Mouse (Mus musculus) heart, embryonic 14.5 days (tissue): Measurements from ENCODE around the gene Galntl6. TPM values are rescaled to one million over a fixed set of nuclear protein-coding genes. Genes with fewer than 3 reads are reported as not detected.

Experiments
- ATAC-seq: fragments of 200-750 bp; cut with Nextera tagmentation; 2 replicates; pipeline ENCODE4 v1.8.0; 2017; ENCODE audit warnings: low read depth, moderate TSS enrichment; ENCODE audit not compliant: insufficient number of reproducible peaks, insufficient read depth, low FRiP score
- H3K27ac ChIP-seq, 2 experiments: fragments of 200-500 bp in 1 of 2; fragments of 300-500 bp in 1 of 2; sonication (generic) in 1 of 2; replicated peaks in 1 of 2; 2 replicates each; pipeline ENCODE4 v1.5.1; 2012 to 2014; ENCODE audit warnings: low read depth in 2 of 2, low read length in 2 of 2, control low read depth in 1 of 2, mild to moderate bottlenecking in 1 of 2, mixed read lengths in 1 of 2; ENCODE audit not compliant: control insufficient read depth in 1 of 2, insufficient read depth in 1 of 2
- H3K27me3 ChIP-seq: fragments of 300-500 bp; sonication (generic); 2 replicates; pipeline ENCODE4 v1.6.1; 2014; ENCODE audit warnings: mild to moderate bottlenecking, low read length, control low read depth; ENCODE audit not compliant: control insufficient read depth, insufficient read depth
- H3K36me3 ChIP-seq: fragments of 300-500 bp; sonication (generic); 2 replicates; pipeline ENCODE4 v1.6.1; 2014; ENCODE audit warnings: mild to moderate bottlenecking, control low read depth, low read length, mixed read lengths; ENCODE audit not compliant: control insufficient read depth, insufficient read depth
- H3K4me1 ChIP-seq, 2 experiments: fragments of 200-500 bp in 1 of 2; fragments of 300-500 bp in 1 of 2; sonication (generic) in 1 of 2; 2 replicates each; pipeline ENCODE4 v1.6.1; 2012 to 2014; ENCODE audit warnings: low read length in 2 of 2, control low read depth in 1 of 2, mixed read lengths in 1 of 2; ENCODE audit not compliant: control insufficient read depth in 2 of 2, insufficient read depth in 2 of 2
- H3K4me2 ChIP-seq: fragments of 300-500 bp; sonication (generic); 2 replicates; pipeline ENCODE4 v1.6.1; 2014; ENCODE audit warnings: mild to moderate bottlenecking, low read length
- H3K4me3 ChIP-seq, 2 experiments: fragments of 200-500 bp in 1 of 2; fragments of 300-500 bp in 1 of 2; sonication (generic) in 1 of 2; 2 replicates each; pipeline ENCODE4 v1.5.1; 2012 to 2014; ENCODE audit warnings: low read length in 2 of 2, mild to moderate bottlenecking in 2 of 2, control low read depth in 1 of 2, low read depth in 1 of 2, moderate library complexity in 1 of 2; ENCODE audit not compliant: control insufficient read depth in 1 of 2, insufficient read depth in 1 of 2
- H3K9ac ChIP-seq: fragments of 300-500 bp; sonication (generic); 2 replicates; pipeline ENCODE4 v1.6.1; 2014; ENCODE audit warnings: mild to moderate bottlenecking, low read length
- H3K9me3 ChIP-seq: fragments of 300-500 bp; sonication (generic); 2 replicates; pipeline ENCODE4 v1.6.1; 2016; ENCODE audit warnings: low read length, control low read depth; ENCODE audit not compliant: control insufficient read depth
- WGBS: fragments of 180-500 bp; shearing (Covaris S2); extraction: QIAGEN DNeasy Blood & Tissue Kit; methylation state at CpG from one replicate; pipeline ENCODE4 v1.1.7; 2014; 5-methylcytosine and 5-hydroxymethylcytosine counted together
- polyA plus RNA-seq: library from polyadenylated mRNA; unstranded; fragments of >200 nt; fragmentation: Nextera tagmentation; extraction: Ambion mirVana; gene quantifications from 2 replicates; pipeline ENCODE4 v1.2.1, GENCODE M21; 2014

Galntl6 gene
- polyA plus RNA-seq, 1 experiment from 2014 or later = 0.07 TPM

DNA sequence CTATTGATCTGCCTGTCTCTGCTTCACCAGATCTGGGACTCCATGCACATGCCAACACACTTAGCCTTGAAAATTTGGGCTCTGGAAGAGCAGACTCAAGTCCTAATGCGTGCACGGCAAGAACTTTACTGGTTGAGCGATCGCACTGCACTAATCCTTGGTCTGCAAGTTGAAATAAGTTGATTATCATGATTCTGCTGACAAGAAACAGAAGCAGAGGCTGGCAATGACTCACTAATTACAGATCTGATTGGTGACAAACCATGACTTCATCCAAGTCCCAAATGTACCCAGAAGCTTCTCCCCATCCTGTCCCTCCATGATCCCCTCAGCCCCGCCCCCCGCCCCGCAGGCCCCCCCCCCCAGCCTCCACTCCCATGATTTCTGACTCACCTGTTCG, 1108.6 kb downstream of the Galntl6 start:
- Histone ChIP-seq H3K4me2 (no peak overlapping the region), H3K4me3 (no peak overlapping the region), H3K27ac (no peak overlapping the region), H3K9ac (no peak overlapping the region), H3K27me3 (no peaks in the 10 kb centered on the region), H3K36me3 (no peaks in the 10 kb centered on the region), H3K9me3 (no peaks in the 10 kb centered on the region), H3K4me1 (peaks cover 0 to 2% of the 10 kb centered on the region in 2 experiments; a peak in 2 of 4 replicates)
- no peak for ATAC-seq
- 82% methylated on average over 8 of the region's 8 CpGs for WGBS

DNA sequence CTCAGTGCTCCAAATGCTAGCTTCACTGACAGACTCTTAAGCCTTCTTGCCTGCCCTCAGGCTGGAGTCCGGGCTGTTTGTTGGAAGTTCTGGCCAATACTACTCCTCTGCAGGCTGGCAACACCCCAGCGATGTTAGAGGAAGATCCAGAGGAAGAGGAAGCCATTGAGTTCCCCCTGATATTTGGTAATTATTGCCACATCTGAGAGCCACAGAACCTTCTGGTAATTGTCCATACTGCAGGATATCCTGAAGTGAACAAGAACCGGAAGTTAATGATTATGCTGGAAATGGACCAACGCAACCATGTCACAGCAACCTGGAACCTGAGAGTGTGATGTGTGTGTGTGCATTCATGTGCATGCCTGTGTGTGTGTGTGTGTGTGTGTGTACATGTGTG, 1111.2 kb downstream of the Galntl6 start:
- H3K27ac ChIP-seq = no peak overlapping the region
- no peak overlapping the region for H3K4me3 ChIP-seq
- H3K4me2 ChIP-seq = no peak overlapping the region
- ATAC-seq = no peak
- no peaks in the 10 kb centered on the region for H3K9me3 ChIP-seq
- H3K27me3 ChIP-seq = no peaks in the 10 kb centered on the region
- WGBS = 57% methylated on average over 4 of the region's 4 CpGs
- no peak overlapping the region for H3K9ac ChIP-seq
- H3K36me3 ChIP-seq = no peaks in the 10 kb centered on the region
- peaks cover 0 to 2% of the 10 kb centered on the region in 2 experiments; a peak in 2 of 4 replicates for H3K4me1 ChIP-seq

DNA sequence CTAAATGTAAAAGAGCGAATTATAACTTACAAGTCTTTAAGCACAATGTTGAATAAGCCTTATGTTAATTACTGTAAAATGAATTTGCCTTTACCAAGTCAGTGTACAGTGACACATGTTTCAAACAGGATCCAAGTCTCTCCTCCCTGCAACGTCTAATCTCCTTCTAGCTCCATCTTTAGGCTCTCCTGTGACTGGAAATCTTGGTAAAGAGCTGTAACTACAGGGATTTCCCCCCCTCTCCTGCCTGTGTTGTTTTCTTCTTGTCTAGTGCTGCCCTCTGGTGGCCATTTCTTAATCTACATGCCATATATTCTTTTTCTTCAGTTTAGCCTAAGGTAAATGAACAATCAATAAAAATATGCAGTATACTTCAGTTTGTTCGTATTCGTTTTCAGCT, 1112.1 kb downstream of the Galntl6 start:
- Histone ChIP-seq H3K4me1 (peaks cover 0 to 2% of the 10 kb centered on the region in 2 experiments; a peak in 2 of 4 replicates), H3K4me2 (peak overlapping the region; percentile 61), H3K27me3 (no peaks in the 10 kb centered on the region), H3K4me3 (peak overlapping the region; percentile 32 to 42; a peak in 3 of 4 replicates), H3K9ac (peak overlapping the region; percentile 60; the same call in 1 of the 2 replicates), H3K9me3 (no peaks in the 10 kb centered on the region), H3K27ac (peak overlapping the region; percentile 71 to 79), H3K36me3 (no peaks in the 10 kb centered on the region)
- ATAC-seq = peak; percentile 86
- WGBS = 18% methylated on average over 4 of the region's 4 CpGs

DNA sequence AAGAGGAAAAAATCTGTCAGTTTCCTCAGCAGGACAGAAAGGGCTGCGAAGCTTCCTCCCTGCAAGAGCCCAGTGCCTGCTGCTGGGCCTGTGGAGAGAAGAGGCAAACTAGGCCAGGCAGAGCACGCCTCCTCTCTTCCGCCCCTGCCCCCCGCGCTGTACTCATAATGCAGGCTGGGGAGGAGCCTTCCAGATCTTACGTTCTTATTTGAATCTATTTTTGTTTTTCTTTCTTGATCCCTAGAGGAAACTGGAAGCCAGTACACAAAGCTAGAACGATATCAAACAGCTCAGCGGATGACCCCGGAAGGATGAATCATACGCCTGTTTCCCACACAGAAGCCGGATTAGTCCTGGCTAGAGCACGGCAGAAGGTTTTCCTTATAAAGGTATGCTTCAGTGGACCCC, 1112.6 kb downstream of the Galntl6 start:
- peaks cover 0 to 2% of the 10 kb centered on the region in 2 experiments; a peak in 2 of 4 replicates for H3K4me1 ChIP-seq
- H3K4me3 ChIP-seq = peak overlapping the region; percentile 32 to 42
- peak overlapping the region; percentile 61 for H3K4me2 ChIP-seq
- ATAC-seq = peak; percentile 86
- WGBS = 1% methylated on average over 12 of the region's 12 CpGs
- peak overlapping the region; percentile 60 for H3K9ac ChIP-seq
- no peaks in the 10 kb centered on the region for H3K36me3 ChIP-seq
- H3K27me3 ChIP-seq = no peaks in the 10 kb centered on the region
- H3K9me3 ChIP-seq = no peaks in the 10 kb centered on the region
- peak overlapping the region; percentile 71 to 79 for H3K27ac ChIP-seq

DNA sequence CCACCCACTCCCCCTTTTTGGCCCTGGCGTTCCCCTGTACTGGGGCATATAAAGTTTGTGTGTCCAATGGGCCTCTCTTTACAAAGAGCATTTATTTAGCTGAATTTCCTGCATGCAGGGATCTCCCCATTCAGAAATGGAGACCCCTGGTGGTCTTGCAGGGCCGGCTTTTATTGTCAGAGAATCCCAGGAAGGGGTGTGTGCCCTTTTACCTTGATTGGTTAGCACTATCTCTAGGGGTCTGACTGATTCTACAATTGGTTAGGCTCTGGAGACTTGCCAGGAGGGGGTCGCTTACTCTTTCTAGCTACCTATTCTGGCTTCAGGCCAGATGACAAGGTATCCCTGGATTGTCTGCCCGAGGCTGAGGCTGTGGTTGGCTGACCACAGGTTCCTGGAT, 1119.0 kb downstream of the Galntl6 start:
- Histone ChIP-seq H3K4me3 (no peak overlapping the region), H3K27ac (no peak overlapping the region), H3K27me3 (no peaks in the 10 kb centered on the region), H3K4me2 (no peak overlapping the region), H3K36me3 (no peaks in the 10 kb centered on the region), H3K4me1 (peaks cover 0 to 9% of the 10 kb centered on the region in 2 experiments; a peak in 1 of 4 replicates), H3K9ac (no peak overlapping the region), H3K9me3 (no peaks in the 10 kb centered on the region)
- no peak for ATAC-seq
- 41% methylated on average over 4 of the region's 4 CpGs for WGBS

DNA sequence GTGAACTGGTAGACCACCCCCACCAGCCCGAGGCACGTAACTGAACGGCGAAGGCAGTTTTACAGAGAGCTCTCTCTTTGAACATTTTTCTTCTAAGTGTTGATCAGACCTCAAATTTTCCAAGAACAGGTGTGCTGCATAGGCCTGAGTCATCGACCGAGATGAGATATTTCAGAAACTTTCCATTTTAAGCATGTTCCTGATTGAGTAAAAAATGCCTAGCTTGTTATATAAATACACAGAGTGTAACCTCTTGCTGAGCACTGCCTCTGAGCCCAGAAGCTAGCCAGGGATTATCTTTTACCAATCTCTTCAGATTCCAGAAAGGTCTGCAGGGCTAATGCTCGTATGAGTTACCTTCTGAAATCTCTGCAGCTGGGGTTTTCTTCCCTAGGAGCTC, 1120.2 kb downstream of the Galntl6 start:
- ATAC-seq = no peak
- H3K36me3 ChIP-seq = no peaks in the 10 kb centered on the region
- no peaks in the 10 kb centered on the region for H3K27me3 ChIP-seq
- H3K4me2 ChIP-seq = no peak overlapping the region
- WGBS = 73% methylated on average over 7 of the region's 7 CpGs
- no peak overlapping the region for H3K4me3 ChIP-seq
- no peaks in the 10 kb centered on the region for H3K9me3 ChIP-seq
- no peak overlapping the region for H3K27ac ChIP-seq
- peaks cover 0 to 9% of the 10 kb centered on the region in 2 experiments; a peak in 1 of 4 replicates for H3K4me1 ChIP-seq
- H3K9ac ChIP-seq = no peak overlapping the region

DNA sequence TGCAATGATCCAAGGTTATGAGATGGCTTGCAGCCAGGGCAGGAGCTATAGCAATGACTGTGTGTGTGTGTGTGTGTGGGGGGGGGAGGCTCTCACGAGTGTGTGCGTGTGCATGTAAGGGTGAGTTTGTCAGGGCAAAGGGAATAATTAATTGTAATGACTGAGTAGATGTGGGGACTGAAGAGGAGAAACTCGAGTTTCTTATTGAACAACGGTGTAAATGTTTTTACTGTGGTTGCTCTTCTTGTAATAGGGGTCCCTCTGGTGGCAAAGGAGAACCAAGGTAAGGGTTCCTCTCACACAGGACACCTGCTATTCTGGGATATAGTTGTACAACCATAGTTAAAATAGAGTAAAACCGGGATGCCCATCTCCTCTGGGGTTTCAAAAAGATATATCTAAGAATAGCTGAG, 1121.1 kb downstream of the Galntl6 start:
- Histone ChIP-seq H3K4me1 (peaks cover 0 to 9% of the 10 kb centered on the region in 2 experiments; a peak in 1 of 4 replicates), H3K4me2 (0 out of 2 replicates have a peak overlapping the region, but pooled peaks have one; percentile 27), H3K9ac (no peak overlapping the region), H3K27me3 (no peaks in the 10 kb centered on the region), H3K27ac (no peak overlapping the region), H3K9me3 (no peaks in the 10 kb centered on the region), H3K4me3 (no peak overlapping the region), H3K36me3 (no peaks in the 10 kb centered on the region)
- no peak for ATAC-seq
- 26% methylated on average over 5 of the region's 5 CpGs for WGBS

DNA sequence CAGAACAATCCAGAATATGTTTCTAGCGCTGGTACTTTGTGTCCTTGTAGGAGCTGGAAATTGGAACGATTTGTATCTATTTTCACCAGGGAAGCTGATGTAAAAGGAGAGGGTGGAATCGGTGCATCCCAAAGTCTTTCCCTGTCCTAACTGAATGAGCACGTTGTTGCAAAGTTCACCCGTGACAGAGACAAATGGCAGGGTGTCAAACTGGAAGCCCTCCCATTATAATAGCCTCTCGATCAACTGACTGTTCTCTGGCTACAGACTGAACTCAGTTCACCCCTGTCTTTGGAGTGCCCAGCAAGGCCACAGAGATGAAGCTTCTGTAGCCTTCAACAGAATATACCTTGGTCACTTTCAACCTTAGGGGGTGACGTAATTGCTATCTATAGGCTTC, 1132.9 kb downstream of the Galntl6 start:
- H3K9me3 ChIP-seq = no peaks in the 10 kb centered on the region
- H3K27me3 ChIP-seq = no peaks in the 10 kb centered on the region
- no peak for ATAC-seq
- no peak overlapping the region for H3K4me3 ChIP-seq
- no peak overlapping the region for H3K27ac ChIP-seq
- H3K4me2 ChIP-seq = no peak overlapping the region
- no peak overlapping the region for H3K9ac ChIP-seq
- WGBS = 70% methylated on average over 7 of the region's 7 CpGs
- no peaks in the 10 kb centered on the region for H3K4me1 ChIP-seq
- H3K36me3 ChIP-seq = no peaks in the 10 kb centered on the region
